Mouse (Mus musculus) left cerebral cortex, adult 9 months (tissue): ENCODE measurements around the gene Ppp4r3a.

Experiments used
- DNase-seq, 2 experiments: peaks; one replicate each; pipeline ENCODE4 v3.0.0; 2022; ENCODE audit warnings: low spot score in 2 of 2

The Ppp4r3a gene

DNA sequence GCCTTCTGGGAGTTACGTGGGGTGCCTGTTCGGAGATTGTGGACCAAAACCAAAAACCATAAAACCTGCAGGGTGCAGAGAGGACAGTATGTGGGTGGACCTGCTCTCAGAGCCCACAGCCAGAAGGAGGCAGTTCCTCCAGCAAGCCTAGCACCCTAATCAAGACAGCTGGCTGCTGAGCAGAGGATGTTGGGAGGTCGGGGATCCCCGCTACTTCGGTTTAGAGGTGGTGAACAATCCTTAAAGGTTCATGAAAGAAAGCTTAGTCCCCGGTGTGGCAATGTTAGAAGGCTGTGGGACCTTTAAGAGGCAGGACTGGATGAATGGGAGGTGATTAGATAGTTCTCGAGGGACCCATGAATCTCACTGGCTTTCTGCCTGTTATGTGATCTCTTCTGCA lies 91.0 kb downstream of the Ppp4r3a start:
- DNase-seq = no peak

DNA sequence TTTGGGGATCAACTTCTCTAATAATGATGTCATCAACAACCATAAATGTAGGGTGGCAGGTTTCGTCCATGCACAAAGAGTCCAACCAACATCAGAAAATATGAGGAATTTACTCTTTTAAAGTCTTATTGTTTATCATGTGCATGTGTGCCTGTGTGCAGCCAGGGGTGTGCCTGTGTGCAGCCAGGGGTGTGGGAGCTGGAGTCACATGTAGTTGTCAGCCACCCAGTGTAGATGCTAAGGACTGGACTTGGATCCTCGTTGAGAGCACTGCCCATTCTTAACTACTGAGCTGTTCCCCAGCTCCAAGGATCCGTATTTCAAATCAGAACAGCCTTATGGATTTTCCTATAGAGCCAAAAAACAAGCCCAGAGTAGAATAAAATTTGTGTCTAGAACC lies 92.4 kb downstream of the Ppp4r3a start:
- no peak for DNase-seq

DNA sequence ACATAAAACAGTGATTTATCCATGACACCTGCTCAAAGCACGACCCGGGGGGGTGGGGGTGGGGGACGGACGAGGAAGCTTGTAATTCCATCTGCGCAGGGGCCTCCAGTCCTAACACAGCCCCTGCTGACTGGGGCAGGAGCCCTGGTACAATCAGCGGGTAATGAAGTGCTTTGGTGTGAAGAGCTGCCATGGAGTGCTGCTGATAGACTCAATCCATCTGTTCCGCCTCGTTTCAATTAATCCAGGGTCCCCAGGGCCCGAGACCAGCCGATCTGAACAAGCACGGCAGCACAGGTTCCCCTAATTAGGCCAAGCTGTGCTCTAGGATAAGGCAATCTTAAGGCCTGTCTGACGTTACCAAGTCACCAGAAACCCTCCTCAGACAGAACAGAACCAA lies 93.2 kb downstream of the Ppp4r3a start:
- DNase-seq = no peak

DNA sequence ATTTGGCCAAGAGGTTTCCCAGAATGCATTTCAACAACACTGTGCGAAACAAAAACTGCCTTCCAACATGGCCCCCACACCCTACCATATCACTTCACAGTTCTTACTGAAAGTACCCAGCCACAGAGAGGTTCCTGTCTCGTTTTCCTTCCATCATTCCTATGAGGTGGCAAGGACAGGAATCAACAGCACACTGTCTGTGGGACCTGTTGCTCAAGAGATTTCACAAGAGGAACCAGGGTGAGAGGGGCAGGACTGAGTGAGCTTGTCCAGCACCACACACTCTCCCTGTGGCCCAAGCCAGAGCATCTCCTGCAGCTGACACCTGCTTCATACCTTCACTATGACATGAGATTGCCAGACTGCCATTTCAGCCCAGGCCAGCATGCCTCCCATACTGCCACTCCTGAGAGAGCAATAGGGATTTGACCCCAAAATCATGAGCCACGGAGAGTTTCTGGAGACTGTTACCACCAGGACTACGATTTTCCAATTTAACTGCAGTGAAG lies 93.7 kb downstream of the Ppp4r3a start:
- DNase-seq = no peak
